Mouse (Mus musculus) embryo, embryonic 11 days (tissue): ENCODE measurements around the gene Lrch4.
A peak's percentile ranks its signal among the peaks of the same experiment; 100 is the strongest.

Source experiments
- DNase-seq: peaks from one replicate; pipeline ENCODE4 v3.0.0-alpha.2; 2015

The Lrch4 gene

GRCm38 (mm10) chr5:137654746-137655145, 25.8 kb downstream of the Lrch4 start:
- no peak for DNase-seq

- peak; percentile 87 for DNase-seq
Measured at GRCm38 (mm10) chr5:137656977-137657376, 28.1 kb downstream of the Lrch4 start.

GRCm38 (mm10) chr5:137660064-137660688, 31.3 kb downstream of the Lrch4 start:
- DNase-seq, result no peak

GRCm38 (mm10) chr5:137663057-137663456, 34.1 kb downstream of the Lrch4 start:
- DNase-seq, result no peak

DNA sequence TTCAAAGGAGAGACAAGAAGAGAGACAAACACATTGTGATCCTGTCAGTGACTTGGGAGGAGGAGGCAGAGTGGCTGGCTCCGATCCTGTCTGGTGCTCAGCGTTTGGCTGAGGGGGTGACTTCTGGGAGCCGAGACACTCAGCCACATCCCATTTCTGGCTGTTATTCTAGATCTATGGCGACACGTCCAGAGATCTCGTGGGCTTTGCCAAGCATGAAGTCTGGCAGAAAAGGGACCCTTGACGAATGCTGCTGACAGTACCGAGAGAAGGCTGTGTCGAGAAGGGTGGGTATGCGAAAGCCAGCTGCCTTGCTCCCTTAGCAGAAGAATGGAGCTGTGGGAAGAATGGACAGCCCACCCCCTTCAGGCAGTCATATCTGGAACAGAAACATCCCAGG, 40.0 kb downstream of the Lrch4 start:
- no peak for DNase-seq

- DNase-seq, result no peak
Measured at GRCm38 (mm10) chr5:137670240-137670639, 41.3 kb downstream of the Lrch4 start.

- DNase-seq, result peak; percentile 39
Measured at GRCm38 (mm10) chr5:137671443-137672240, 42.7 kb downstream of the Lrch4 start.

GRCm38 (mm10) chr5:137672361-137672760, 43.4 kb downstream of the Lrch4 start:
- no peak for DNase-seq

DNA sequence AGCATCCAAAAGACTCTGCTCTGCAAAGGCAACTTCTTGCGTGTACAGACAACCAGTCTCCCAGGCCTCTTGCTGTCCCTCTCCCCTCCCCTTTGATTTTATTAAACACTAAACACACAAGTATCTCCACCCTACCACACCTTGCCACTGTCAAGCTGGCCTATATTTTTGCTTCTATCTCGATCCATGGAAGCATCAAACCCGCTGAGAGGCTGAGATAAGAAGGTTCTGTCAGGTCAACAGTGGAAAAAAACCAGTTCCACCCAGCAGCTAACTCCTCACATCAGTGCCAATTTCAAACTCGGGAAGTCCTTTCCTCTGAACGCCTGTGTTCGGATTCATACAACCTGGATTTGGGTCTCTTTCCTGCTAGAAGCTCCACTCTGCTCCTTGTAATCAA, 44.1 kb downstream of the Lrch4 start:
- no peak for DNase-seq

DNA sequence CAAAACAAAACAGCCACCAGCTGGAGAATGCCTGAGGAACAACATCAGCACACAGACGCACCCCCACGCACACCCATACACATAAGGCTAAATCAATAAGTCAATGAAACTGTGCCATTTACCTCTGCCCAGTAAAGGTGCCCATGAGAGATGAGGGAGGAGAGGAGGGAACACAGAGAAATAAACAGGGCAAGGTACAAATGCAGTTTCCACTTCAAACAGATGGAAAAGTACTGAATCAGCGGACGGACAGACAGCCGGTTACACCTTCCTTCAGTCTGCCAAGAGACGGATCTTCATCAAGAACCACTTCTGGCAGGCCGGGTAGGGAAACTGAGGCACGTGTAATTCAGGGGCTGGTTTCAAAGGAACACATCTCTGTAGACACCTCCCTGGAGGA, 45.9 kb downstream of the Lrch4 start:
- no peak for DNase-seq

- DNase-seq, result no peak
Measured at GRCm38 (mm10) chr5:137677859-137678258, 48.9 kb downstream of the Lrch4 start.

DNA sequence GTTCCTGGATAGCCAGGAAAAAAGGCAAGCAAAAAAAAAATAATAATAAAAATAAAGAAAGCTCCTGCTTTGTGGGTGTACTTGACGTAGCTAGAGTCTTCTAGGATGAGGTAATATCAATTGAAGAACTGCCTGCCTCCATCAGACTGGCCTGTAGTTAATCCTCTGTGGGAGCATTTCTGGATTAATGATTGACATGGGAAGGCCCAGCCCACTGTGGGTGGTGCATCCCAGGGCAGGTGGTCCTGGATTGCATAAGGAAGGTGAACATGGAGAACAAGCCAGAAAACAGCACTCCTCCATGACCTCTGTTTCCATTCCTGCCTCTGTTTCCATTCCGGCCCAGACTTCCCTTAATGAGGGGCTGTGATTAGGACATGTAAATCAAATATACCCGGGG, 49.8 kb downstream of the Lrch4 start:
- DNase-seq, result no peak

DNA sequence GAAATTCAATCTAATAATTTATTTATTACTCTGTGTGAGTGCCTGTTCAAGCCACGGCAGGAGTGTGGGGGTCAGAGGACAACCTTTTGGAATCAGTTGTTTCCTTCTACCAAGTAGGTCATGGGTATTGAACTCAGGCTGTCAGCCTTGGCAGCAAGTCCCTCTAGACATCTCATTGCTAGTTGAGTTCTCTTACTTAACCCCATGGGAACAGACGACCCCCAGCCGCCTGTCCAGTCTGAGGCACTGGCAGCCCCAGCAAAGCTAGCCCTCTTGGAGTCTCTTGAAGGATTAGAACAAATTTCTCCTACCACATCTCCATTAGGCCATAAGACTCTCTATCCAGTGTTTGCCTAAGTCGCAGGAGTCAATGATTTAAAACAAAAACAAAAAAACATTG, 50.8 kb downstream of the Lrch4 start:
- DNase-seq, result no peak

- no peak for DNase-seq
Measured at GRCm38 (mm10) chr5:137682526-137682925, 53.6 kb downstream of the Lrch4 start.

DNA sequence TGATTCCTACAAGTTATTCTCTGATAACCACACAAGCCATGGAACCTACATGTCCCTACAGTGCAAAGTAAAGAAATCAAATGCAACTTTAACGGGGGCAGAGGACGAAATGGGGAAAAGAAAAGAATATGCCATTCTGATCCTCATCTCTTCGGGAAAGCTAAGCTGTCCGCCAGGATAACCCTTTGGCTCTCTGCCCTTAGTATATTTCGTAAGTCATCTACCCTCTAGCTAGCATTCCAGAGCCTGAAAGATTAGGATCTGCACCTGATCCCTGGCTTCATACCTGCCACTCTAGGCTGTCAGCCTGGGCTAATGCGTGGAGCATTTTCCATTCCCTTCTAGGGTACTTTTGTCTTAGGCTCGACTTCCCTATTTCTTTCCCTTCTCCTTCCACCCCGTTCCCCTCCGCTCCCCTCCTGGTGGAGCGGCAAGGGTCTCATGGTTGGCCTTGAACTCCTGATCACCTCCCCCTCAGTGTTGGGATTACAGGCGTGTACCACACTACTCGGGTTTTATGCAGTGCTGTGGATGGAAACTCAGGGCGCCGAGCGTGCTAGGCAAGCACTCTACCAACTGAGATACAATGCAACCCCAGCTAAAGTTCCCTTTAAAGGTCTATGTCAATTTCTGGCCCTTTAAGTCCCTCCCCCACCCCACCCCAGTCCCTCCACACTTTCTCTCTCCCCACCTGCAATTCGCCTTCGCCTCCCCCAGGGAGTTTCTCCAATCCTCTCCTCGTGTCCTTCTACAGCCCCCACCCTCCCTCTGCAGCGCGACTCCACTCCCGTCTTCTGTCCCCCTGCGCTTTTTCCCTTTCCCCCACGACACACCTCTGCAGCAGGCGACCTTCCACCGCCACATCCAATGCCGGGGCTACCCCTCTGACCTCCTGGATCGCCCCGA, 54.7 kb downstream of the Lrch4 start:
- no peak for DNase-seq

GRCm38 (mm10) chr5:137684294-137685123, 55.6 kb downstream of the Lrch4 start, which contains the start of gene Agfg2:
Gene Agfg2, minus strand, starts transcription at chr5:137684726.
- DNase-seq, result peak; percentile 99

DNA sequence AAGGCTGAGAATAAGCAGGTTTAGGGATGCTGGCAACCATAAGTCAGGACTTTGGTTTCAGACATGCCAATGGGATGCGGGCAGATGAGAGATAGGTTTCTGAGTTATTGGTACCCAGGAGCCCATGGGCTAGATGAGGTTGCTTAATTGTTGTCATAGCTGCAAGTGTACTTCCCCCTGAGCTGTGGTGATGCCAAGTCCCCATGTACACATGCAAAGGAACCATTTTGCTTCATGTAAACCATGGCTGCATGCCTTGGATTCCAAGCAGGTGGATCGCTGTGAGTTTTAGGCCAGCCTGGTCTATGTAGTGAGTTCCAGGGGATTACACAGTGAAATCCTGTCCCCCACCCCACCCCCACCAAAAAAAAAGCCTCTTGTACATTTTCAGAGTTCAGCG, 56.7 kb downstream of the Lrch4 start:
- no peak for DNase-seq

DNA sequence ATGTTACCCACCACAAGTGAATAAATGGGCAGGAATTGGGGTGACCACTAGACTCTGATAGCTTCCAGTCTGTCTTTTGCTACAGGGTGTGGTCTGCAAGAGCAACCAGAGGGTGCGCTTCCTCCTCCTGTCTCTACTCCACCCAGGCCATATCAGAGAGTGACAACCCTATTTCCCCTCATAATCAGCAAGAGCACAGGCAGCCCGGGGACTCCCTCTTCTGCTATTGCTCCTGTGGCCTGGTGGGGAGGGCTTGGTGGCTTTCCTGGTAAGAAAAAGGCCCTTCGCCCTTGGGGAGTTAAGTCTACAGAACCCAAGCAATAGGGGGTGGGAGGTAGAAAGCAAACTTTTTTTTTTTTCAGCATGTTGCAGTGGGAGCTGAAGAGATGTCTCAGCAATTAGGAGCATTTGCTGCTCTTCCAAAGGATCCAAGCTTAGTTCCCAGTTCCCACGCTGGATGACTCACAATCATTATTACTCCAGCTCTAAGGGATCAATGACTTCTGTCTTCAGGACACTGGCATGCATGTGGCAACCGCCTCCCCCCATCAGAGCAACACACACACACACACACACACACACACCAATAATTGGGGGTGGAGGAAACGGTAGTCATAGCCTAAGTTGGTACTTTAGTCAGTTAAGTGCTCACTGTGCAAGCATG, 57.3 kb downstream of the Lrch4 start:
- DNase-seq, result no peak

DNA sequence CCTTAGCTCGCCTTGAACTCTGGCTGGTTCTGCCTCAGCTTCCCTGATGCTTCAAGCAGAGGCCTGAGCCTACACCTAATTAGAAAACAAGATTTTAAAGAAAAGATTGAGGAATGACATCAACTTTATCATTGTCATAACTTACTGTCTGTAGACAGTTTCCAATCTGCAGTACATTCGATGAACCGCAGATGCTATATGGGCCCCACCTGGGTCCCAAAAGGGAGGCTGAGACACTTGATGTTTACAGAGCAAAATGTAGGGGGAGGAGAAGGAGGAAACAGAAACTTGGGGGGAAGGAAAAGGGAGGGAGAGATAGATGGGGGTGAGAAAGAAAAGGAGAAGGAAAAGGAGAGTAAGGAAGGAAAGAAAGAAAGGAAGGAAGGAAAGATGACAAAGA, 61.1 kb downstream of the Lrch4 start:
- DNase-seq, result no peak

DNA sequence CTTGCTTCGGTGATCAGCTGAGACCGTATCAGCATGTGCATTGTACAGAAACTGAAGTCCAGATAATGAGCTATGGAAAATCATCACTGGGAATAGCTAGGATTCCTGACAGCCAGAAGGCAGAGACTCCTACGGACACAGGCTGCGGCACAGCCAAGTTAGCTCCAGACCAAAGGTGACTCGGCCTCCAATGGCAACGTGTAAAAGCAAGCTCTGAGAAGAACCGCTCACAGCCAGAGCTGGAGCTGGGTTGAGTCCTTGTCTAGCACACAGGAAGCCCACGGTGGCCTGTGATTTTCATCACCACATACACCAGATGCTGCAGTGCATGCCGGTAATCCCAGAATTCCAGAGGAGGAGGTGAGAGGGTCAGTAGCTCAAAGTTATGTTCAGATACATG, 61.6 kb downstream of the Lrch4 start:
- DNase-seq, result no peak
